8 mouse cellular contexts compared by ENCODE assay signal in the genomic region with DNA sequence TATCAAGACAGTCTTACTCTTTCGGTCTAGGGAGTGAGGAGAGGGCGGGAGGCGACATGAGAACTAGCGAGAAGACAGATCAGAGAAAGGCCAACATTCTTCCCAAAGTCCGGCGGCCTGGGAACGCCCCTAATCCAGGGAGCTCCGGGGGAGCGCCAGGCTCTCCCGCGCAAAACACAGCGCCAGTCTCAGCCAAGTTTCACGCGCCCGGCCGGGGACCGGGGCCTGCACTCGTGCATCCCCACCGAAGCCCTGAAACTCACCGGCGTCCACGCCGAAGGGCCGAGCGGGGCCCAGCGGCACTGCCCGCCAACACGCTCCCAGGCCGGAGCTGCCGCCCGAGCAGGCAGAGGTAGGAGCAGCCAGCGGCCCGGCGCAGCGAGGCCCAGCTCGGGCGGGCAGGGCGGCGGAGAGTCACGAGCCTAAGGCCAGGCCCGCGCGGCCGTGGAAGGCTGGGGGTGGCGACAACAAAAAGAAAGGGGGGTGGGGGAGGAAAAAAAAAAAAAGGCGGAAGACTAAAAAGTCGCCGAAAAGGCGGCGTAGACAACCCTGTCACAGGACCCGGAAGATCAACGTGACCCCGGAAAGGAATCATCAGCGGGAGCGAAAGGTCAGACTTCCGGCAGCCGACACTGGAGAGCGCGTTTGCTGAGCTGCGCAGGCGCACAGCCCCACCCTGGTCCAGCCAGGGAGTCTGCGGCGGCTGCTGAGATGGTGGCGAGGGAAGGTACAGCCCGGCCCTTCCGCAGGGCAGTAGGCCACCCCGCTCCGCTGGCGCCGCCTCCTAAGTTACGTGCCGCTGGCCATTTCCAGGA. TPM values are rescaled to one million over a fixed set of nuclear protein-coding genes. Genes with fewer than 3 reads are reported as not detected.
DNase-seq lines count a peak whose midpoint lies in the region; ATAC-seq and TF ChIP-seq lines count a peak whose summit lies in the region.

Gene Tent2, minus strand, starts transcription at position 555 of the 815 bp plus-strand sequence.

- peak within 1 kb of the TSS; percentile 99 for H3K27ac ChIP-seq in forebrain, embryonic 10.5 days
- peak within 1 kb of the TSS; percentile 90 for H3K27ac ChIP-seq in heart, embryonic 15.5 days
- H3K27ac ChIP-seq in liver, embryonic 14.5 days: peak within 1 kb of the TSS; percentile 80
- peak within 1 kb of the TSS; percentile 90 for H3K27ac ChIP-seq in neural tube, embryonic 11.5 days (ENCODE audit: low read depth, low read length)
- peak within 1 kb of the TSS; percentile 98 for H3K27ac ChIP-seq in stomach, postnatal 0 days (replicated peaks)

- ATAC-seq in heart, embryonic 15.5 days (replicated peaks; ENCODE audit: insufficient number of reproducible peaks, insufficient read depth, low FRiP score, low read depth): peak; percentile 99
- peak; percentile 99 for ATAC-seq in liver, embryonic 14.5 days (ENCODE audit: insufficient read depth)
- ATAC-seq in neural tube, embryonic 11.5 days (ENCODE audit: insufficient read depth, low FRiP score, low TSS enrichment): peak; percentile 99
- peak; percentile 100 for ATAC-seq in stomach, postnatal 0 days (ENCODE audit: low FRiP score, low TSS enrichment)

- H3K36me3 ChIP-seq in forebrain, embryonic 10.5 days (replicated peaks): peaks cover 16% of the 10 kb centered on the region; the same call in 1 of the 2 replicates
- no peaks in the 10 kb centered on the region for H3K36me3 ChIP-seq in heart, embryonic 15.5 days
- no peaks in the 10 kb centered on the region for H3K36me3 ChIP-seq in liver, embryonic 14.5 days (replicated peaks; ENCODE audit: control insufficient read depth, insufficient read depth, low read depth)
- H3K36me3 ChIP-seq in neural tube, embryonic 11.5 days (ENCODE audit: control insufficient read depth, insufficient read depth, low read length): no peaks in the 10 kb centered on the region
- no peaks in the 10 kb centered on the region for H3K36me3 ChIP-seq in stomach, postnatal 0 days (ENCODE audit: control insufficient read depth, insufficient read depth, low read length)

- peaks cover 26% of the 10 kb centered on the region for H3K4me1 ChIP-seq in forebrain, embryonic 10.5 days
- H3K4me1 ChIP-seq in heart, embryonic 15.5 days (replicated peaks): peaks cover 20% of the 10 kb centered on the region
- peaks cover 5 to 13% of the 10 kb centered on the region in 2 experiments for H3K4me1 ChIP-seq in liver, embryonic 14.5 days (replicated peaks; ENCODE audit: control insufficient read depth in 2 of 2, insufficient read depth in 2 of 2, low read length in 1 of 2)
- peaks cover 3% of the 10 kb centered on the region; the same call in 1 of the 2 replicates for H3K4me1 ChIP-seq in neural tube, embryonic 11.5 days (ENCODE audit: control insufficient read depth, insufficient read depth, low read length)
- 0 out of 2 replicates have a peak, but pooled peaks cover 2% of the 10 kb centered on the region for H3K4me1 ChIP-seq in stomach, postnatal 0 days (replicated peaks; ENCODE audit: control insufficient read depth, insufficient read depth)

- peak; percentile 19; the same call in 1 of the 2 replicates for TF ChIP-seq EP300 in liver, embryonic 14.5 days (IDR thresholded peaks at IDR 0.05; ENCODE audit: low read depth)
- peak; percentile 17 for TF ChIP-seq EP300 in stomach, postnatal 0 days (optimal IDR thresholded peaks at IDR 0.05)

- H3K27me3 ChIP-seq in forebrain, embryonic 10.5 days (ENCODE audit: poor library complexity, severe bottlenecking): no peaks in the 10 kb centered on the region
- no peaks in the 10 kb centered on the region for H3K27me3 ChIP-seq in heart, embryonic 15.5 days
- no peaks in the 10 kb centered on the region for H3K27me3 ChIP-seq in liver, embryonic 14.5 days (ENCODE audit: control insufficient read depth, insufficient read depth, low read length)
- H3K27me3 ChIP-seq in neural tube, embryonic 11.5 days (ENCODE audit: control insufficient read depth, insufficient read depth, low read length): no peaks in the 10 kb centered on the region
- H3K27me3 ChIP-seq in stomach, postnatal 0 days (ENCODE audit: control insufficient read depth, insufficient read depth, low read length): no peaks in the 10 kb centered on the region

- no peaks in the 10 kb centered on the region for H3K9me3 ChIP-seq in forebrain, embryonic 10.5 days
- H3K9me3 ChIP-seq in heart, embryonic 15.5 days (replicated peaks): no peaks in the 10 kb centered on the region
- no peaks in the 10 kb centered on the region for H3K9me3 ChIP-seq in liver, embryonic 14.5 days (ENCODE audit: control insufficient read depth, low read length)
- H3K9me3 ChIP-seq in neural tube, embryonic 11.5 days (ENCODE audit: control insufficient read depth, low read length): no peaks in the 10 kb centered on the region
- no peaks in the 10 kb centered on the region for H3K9me3 ChIP-seq in stomach, postnatal 0 days (ENCODE audit: control insufficient read depth, low read length)

- peak within 1 kb of the TSS; percentile 96 for H3K4me3 ChIP-seq in forebrain, embryonic 10.5 days
- peak within 1 kb of the TSS; percentile 75 for H3K4me3 ChIP-seq in heart, embryonic 15.5 days
- peak within 1 kb of the TSS; percentile 95 to 98 for H3K4me3 ChIP-seq in liver, embryonic 14.5 days (ENCODE audit: insufficient read depth in 1 of 2, low read depth in 2 of 2, low read length in 2 of 2)
- peak within 1 kb of the TSS; percentile 96 for H3K4me3 ChIP-seq in neural tube, embryonic 11.5 days (ENCODE audit: low read depth, low read length)
- H3K4me3 ChIP-seq in stomach, postnatal 0 days (ENCODE audit: low read depth, low read length): peak within 1 kb of the TSS; percentile 96

- peak; percentile 36 for TF ChIP-seq CTCF in liver, embryonic 14.5 days (IDR thresholded peaks at IDR 0.05; ENCODE audit: low read depth)
- peak; percentile 29; the same call in 1 of the 2 replicates for TF ChIP-seq CTCF in stomach, postnatal 0 days (IDR thresholded peaks at IDR 0.05; ENCODE audit: low read depth)

- peak within 1 kb of the TSS; percentile 79 for H3K4me2 ChIP-seq in heart, embryonic 15.5 days
- peak within 1 kb of the TSS; percentile 82 for H3K4me2 ChIP-seq in liver, embryonic 14.5 days (ENCODE audit: low read depth)
- peak within 1 kb of the TSS; percentile 73 for H3K4me2 ChIP-seq in neural tube, embryonic 11.5 days (ENCODE audit: low read depth)
- peak within 1 kb of the TSS; percentile 71 for H3K4me2 ChIP-seq in stomach, postnatal 0 days (replicated peaks; ENCODE audit: low read depth)

- H3K9ac ChIP-seq in heart, embryonic 15.5 days: peak within 1 kb of the TSS; percentile 85
- peak within 1 kb of the TSS; percentile 95 for H3K9ac ChIP-seq in liver, embryonic 14.5 days (replicated peaks)
- peak within 1 kb of the TSS; percentile 97 for H3K9ac ChIP-seq in neural tube, embryonic 11.5 days (ENCODE audit: low read length)
- peak within 1 kb of the TSS; percentile 99 for H3K9ac ChIP-seq in stomach, postnatal 0 days (ENCODE audit: low read length)

- peak; percentile 80 for DNase-seq in CD8-positive naive resting alpha-beta T cell, adult 2 months (ENCODE audit: low read depth in 2 of 2, low spot score in 2 of 2)
- DNase-seq in c-Kit-positive CD71-negative TER-119-negative erythroid progenitor cells, embryonic 14.5 days (ENCODE audit: low read depth): peak; percentile 92
- DNase-seq in forebrain, embryonic 10.5 days (ENCODE audit: extremely low spot score, low spot score): peak; percentile 96
- peak; percentile 95 to 98 for DNase-seq in kidney, postnatal 25 days
- peak; percentile 91 to 93 (median 92) for DNase-seq in liver, embryonic 14.5 days (ENCODE audit: low read depth in 3 of 3, low spot score in 3 of 3)
- DNase-seq in neural tube, embryonic 11.5 days (ENCODE audit: low spot score): peak; percentile 94
- peak; percentile 94 for DNase-seq in stomach, postnatal 0 days (ENCODE audit: low spot score)

- WGBS in forebrain, embryonic 10.5 days: under 1% methylated on average over 72 of the region's 72 CpGs
- WGBS in heart, embryonic 15.5 days: under 1% methylated on average over 72 of the region's 72 CpGs
- WGBS in liver, embryonic 14.5 days (ENCODE audit: insufficient replicate concordance): under 1% methylated on average over 70 of the region's 72 CpGs
- under 1% methylated on average over 72 of the region's 72 CpGs for WGBS in neural tube, embryonic 11.5 days
- 1% methylated on average over 67 of the region's 72 CpGs for WGBS in stomach, postnatal 0 days

RNA-seq across cellular contexts. Expression of gene Tent2, which starts in this region (rescaled TPM):
- 58.9 and 59.7 TPM in 2 replicates for polyA plus RNA-seq in forebrain, embryonic 10.5 days (2016; fragmentation: Nextera tagmentation; extraction: Ambion mirVana)
- 32.2 and 39.0 TPM in 2 replicates for polyA plus RNA-seq in heart, embryonic 15.5 days (2015; fragmentation: Nextera tagmentation; extraction: Ambion mirVana)
- polyA plus RNA-seq in liver, embryonic 14.5 days (2012; rRNA removed): 17.6 and 23.3 TPM in 2 replicates
- polyA plus RNA-seq in liver, embryonic 14.5 days (2014; fragmentation: Nextera tagmentation; extraction: Ambion mirVana): 35.8 and 38.4 TPM in 2 replicates
- 79.9 and 81.6 TPM in 2 replicates for polyA plus RNA-seq in neural tube, embryonic 11.5 days (2014; fragmentation: Nextera tagmentation; extraction: Ambion mirVana)
- polyA plus RNA-seq in stomach, postnatal 0 days (2015; fragmentation: Nextera tagmentation; extraction: Ambion mirVana): 25.4 and 27.7 TPM in 2 replicates

Comparison
In these comparisons a context has a peak if more than half of its experiments do, and no peak if none do; other contexts are left out.
1. Peak in every context shown above with its lines: DNase-seq, ATAC-seq, H3K4me3 ChIP-seq and H3K27ac ChIP-seq.